Mouse (Mus musculus) olfactory bulb, adult 2 months (tissue): ENCODE results near the gene Oas2.

Experiments
- CTCF ChIP-seq: fragments of 200-500 bp; IDR thresholded peaks from 2 replicates; pipeline ENCODE4 v1.5.1; 2012; ENCODE audit warnings: low read depth, mild to moderate bottlenecking, low read length, moderate library complexity; ENCODE audit not compliant: insufficient read depth
- POLR2A ChIP-seq: fragments of 200-500 bp; IDR thresholded peaks from 2 replicates; pipeline ENCODE4 v1.6.1; 2012; ENCODE audit warnings: mild to moderate bottlenecking, low read depth, low read length, moderate library complexity; ENCODE audit not compliant: insufficient read depth

GRCm38 (mm10) chr5:120779922-120780321 is 30.3 kb upstream of the Oas2 start:
- TF ChIP-seq CTCF (no peak), POLR2A (no peak)
